Mouse (Mus musculus): ENCODE results near the gene Zfp467.

Gene Zfp467

GRCm38 (mm10) chr6:48445181-48446101, at the start of gene Zfp467:
Gene Zfp467, minus strand, starts transcription at chr6:48445825.
- DNase-seq, result peak; percentile 44

GRCm38 (mm10) chr6:48493136-48493730, 47.6 kb upstream of the Zfp467 start:
- DNase-seq, result no peak

- DNase-seq, result no peak
Observed at GRCm38 (mm10) chr6:48491361-48491760, 45.7 kb upstream of the Zfp467 start.

- no peak for DNase-seq
Observed at GRCm38 (mm10) chr6:48489741-48490140, 44.1 kb upstream of the Zfp467 start.

- no peak for DNase-seq
Observed at GRCm38 (mm10) chr6:48487747-48488725, 42.4 kb upstream of the Zfp467 start.

GRCm38 (mm10) chr6:48482501-48482900, 36.9 kb upstream of the Zfp467 start:
- DNase-seq, result no peak

- DNase-seq, result peak; percentile 41
Observed at GRCm38 (mm10) chr6:48478446-48478845, 32.8 kb upstream of the Zfp467 start.

GRCm38 (mm10) chr6:48470739-48471138, 25.1 kb upstream of the Zfp467 start:
- DNase-seq, result no peak

- no peak for DNase-seq
Observed at GRCm38 (mm10) chr6:48467490-48467889, 21.9 kb upstream of the Zfp467 start.

- no peak for DNase-seq
Observed at GRCm38 (mm10) chr6:48466715-48467114, 21.1 kb upstream of the Zfp467 start.

GRCm38 (mm10) chr6:48464966-48465679, 19.5 kb upstream of the Zfp467 start:
- DNase-seq, result peak; percentile 67

GRCm38 (mm10) chr6:48452771-48453170, 7.1 kb upstream of the Zfp467 start:
- DNase-seq, result no peak

- no peak for DNase-seq
Observed at GRCm38 (mm10) chr6:48452151-48452550, 6.5 kb upstream of the Zfp467 start.

GRCm38 (mm10) chr6:48448527-48448926, 2.9 kb upstream of the Zfp467 start:
- no peak for DNase-seq

GRCm38 (mm10) chr6:48447929-48448328, 2.3 kb upstream of the Zfp467 start, which contains the start of gene Sspo:
Gene Sspo, plus strand, starts transcription at chr6:48448229.
- no peak for DNase-seq

GRCm38 (mm10) chr6:48446896-48447295, 1.3 kb upstream of the Zfp467 start:
- DNase-seq, result no peak

- DNase-seq, result no peak
Observed at GRCm38 (mm10) chr6:48446256-48446655, 631 bp upstream of the Zfp467 start.

- no peak for DNase-seq
Observed at GRCm38 (mm10) chr6:48444310-48445180, 1.1 kb downstream of the Zfp467 start.

GRCm38 (mm10) chr6:48443592-48444309, 1.9 kb downstream of the Zfp467 start:
- DNase-seq, result peak; percentile 93

- DNase-seq, result no peak
Observed at GRCm38 (mm10) chr6:48440306-48441014, 5.2 kb downstream of the Zfp467 start.

All from layer of hippocampus, adult 9-11 months (tissue).